Mouse (Mus musculus) heart, adult 2 months (tissue): ENCODE measurements around the gene Ddx54.

ENCODE experiments used
- CTCF ChIP-seq: fragments of 200-600 bp; IDR thresholded peaks from 2 replicates; pipeline ENCODE4 v1.8.1; 2022; ENCODE audit warnings: antibody characterized with exemption, mild to moderate bottlenecking, moderate library complexity
- EP300 ChIP-seq: fragments of 200-500 bp; IDR thresholded peaks from 2 replicates; pipeline ENCODE4 v1.6.1; 2011; ENCODE audit warnings: low read depth, low read length, control low read depth; ENCODE audit not compliant: insufficient read depth

DNA sequence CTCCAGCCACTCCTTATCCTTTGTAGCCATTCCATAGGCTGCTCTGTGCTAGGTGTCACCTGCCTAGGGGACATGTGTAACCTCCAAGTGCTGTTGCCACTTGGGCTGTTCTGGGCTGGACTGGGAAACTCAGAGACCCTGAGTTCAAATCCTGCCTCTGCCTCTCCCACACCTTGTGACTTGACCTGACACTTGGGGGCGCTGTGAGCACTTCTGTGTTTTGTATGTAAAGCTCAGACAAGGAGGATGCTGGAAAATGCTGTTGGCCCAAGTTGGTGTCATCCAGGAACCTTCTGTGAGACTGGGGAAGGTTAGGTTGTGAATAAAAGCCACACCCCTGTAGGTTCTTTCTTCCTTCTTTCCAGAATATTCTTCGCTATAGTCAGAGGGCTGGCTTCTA is 52.3 kb downstream of the Ddx54 start:
- TF ChIP-seq EP300 = no peak
- TF ChIP-seq CTCF = no peak
